Mouse (Mus musculus) myocyte (in vitro differentiated cells): Measurements from ENCODE around the gene Dhtkd1. TPM values are rescaled to one million over a fixed set of nuclear protein-coding genes. Genes with fewer than 3 reads are reported as not detected.

Experiments used
- H3K27me3 ChIP-seq: one replicate; pipeline ENCODE4 v1.6.1; 2011; ENCODE audit not compliant: control insufficient read depth, insufficient read depth, insufficient read length
- H3K36me3 ChIP-seq: one replicate; pipeline ENCODE4 v1.6.1; 2011; ENCODE audit not compliant: control insufficient read depth, insufficient read depth
- H3K4me2 ChIP-seq: one replicate; pipeline ENCODE4 v1.6.1; 2011; ENCODE audit warnings: low read depth, control low read depth
- H3K4me3 ChIP-seq: one replicate; pipeline ENCODE4 v1.5.1; 2011; ENCODE audit warnings: mild to moderate bottlenecking, control low read depth, moderate library complexity
- H3K79me2 ChIP-seq: one replicate; pipeline ENCODE4 v1.6.1; 2011; ENCODE audit not compliant: control insufficient read depth, insufficient read depth
- H3ac ChIP-seq: one replicate; pipeline ENCODE4 v1.6.1; 2011; ENCODE audit not compliant: control insufficient read depth, insufficient read length
- CEBPB ChIP-seq: IDR thresholded peaks from 2 replicates; pipeline ENCODE4 v1.6.1; 2011; ENCODE audit warnings: mild to moderate bottlenecking, moderate library complexity; ENCODE audit not compliant: poor library complexity, insufficient read depth, severe bottlenecking
- E2F4 ChIP-seq: IDR thresholded peaks from one replicate; pipeline ENCODE4 v1.6.1; 2011; ENCODE audit warnings: mild to moderate bottlenecking, control low read depth, moderate library complexity; ENCODE audit not compliant: insufficient read depth
- MYOD1 ChIP-seq, 3 experiments: IDR thresholded peaks; one replicate each; pipeline ENCODE4 v1.6.1; 2011; ENCODE audit warnings: control low read depth in 2 of 3, low read depth in 2 of 3, mild to moderate bottlenecking in 2 of 3, moderate library complexity in 1 of 3; ENCODE audit not compliant: insufficient read length in 2 of 3, control insufficient read depth in 1 of 3
- MYOG ChIP-seq, 3 experiments: IDR thresholded peaks; one replicate each; pipeline ENCODE4 v1.6.1; 2011; ENCODE audit warnings: control low read depth in 2 of 3, low read depth in 2 of 3, mild to moderate bottlenecking in 2 of 3; ENCODE audit not compliant: insufficient read length in 2 of 3, control insufficient read depth in 1 of 3, insufficient read depth in 1 of 3
- POLR2A ChIP-seq: IDR thresholded peaks from one replicate; pipeline ENCODE4 v1.6.1; 2011; ENCODE audit warnings: low read depth, mild to moderate bottlenecking, control low read depth, moderate library complexity; ENCODE audit not compliant: insufficient read length
- POLR2AphosphoS2 ChIP-seq: IDR thresholded peaks from one replicate; pipeline ENCODE4 v1.6.1; 2011; ENCODE audit warnings: low read depth, control low read depth; ENCODE audit not compliant: insufficient read length
- REST ChIP-seq: IDR thresholded peaks from one replicate; pipeline ENCODE4 v1.6.1; 2011; ENCODE audit warnings: mild to moderate bottlenecking, control low read depth, moderate library complexity; ENCODE audit not compliant: insufficient read depth, insufficient read length
- SRF ChIP-seq: IDR thresholded peaks from one replicate; pipeline ENCODE4 v1.6.1; 2011; ENCODE audit warnings: low read depth; ENCODE audit not compliant: control insufficient read depth, insufficient read length
- TCF3 ChIP-seq: IDR thresholded peaks from one replicate; pipeline ENCODE4 v1.6.1; 2011; ENCODE audit warnings: low read depth, control low read depth; ENCODE audit not compliant: insufficient read length
- USF1 ChIP-seq: IDR thresholded peaks from one replicate; pipeline ENCODE4 v1.6.1; 2011; ENCODE audit warnings: low read depth, mild to moderate bottlenecking, control low read depth, moderate library complexity
- polyA plus RNA-seq: library from polyadenylated mRNA; unstranded; fragments of >200 nt; fragmentation: generic; extraction: Trizol; gene quantifications from one replicate; pipeline ENCODE4 v1.2.1, GENCODE M21; 2012; ENCODE audit warnings: missing spikeins

Gene Dhtkd1
- polyA plus RNA-seq, 1 experiment: 0.12 TPM

DNA sequence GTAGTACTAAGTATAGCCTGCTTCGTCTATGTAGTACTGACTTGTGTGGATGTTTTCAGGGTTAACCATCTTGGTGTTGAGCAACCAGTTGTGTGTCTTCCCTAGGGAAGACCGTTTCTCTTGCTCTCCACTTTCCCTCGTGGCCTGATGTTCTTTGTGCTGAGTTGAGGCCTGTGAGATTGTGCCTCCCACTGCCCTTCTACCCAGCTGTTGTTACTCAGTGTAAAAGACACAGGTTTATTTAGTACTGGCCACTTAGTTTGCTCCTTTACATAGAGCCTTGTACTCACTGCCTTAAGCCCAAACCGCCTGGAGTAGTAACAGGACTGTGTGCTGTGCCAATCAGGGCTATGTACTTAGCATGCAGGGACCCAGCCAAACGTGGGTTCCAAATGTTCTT, 90.7 kb downstream of the Dhtkd1 start:
- Histone ChIP-seq H3K27me3 (no peaks in the 10 kb centered on the region), H3K79me2 (peaks cover 44% of the 10 kb centered on the region), H3K4me2 (no peak overlapping the region), H3ac (no peak overlapping the region), H3K36me3 (peaks cover 5% of the 10 kb centered on the region), H3K4me3 (no peak overlapping the region)
- TF ChIP-seq POLR2A (no peak), MYOD1 (IDR thresholded peaks at IDR 0.05; ENCODE audit: control insufficient read depth in 1 of 3, insufficient read length in 2 of 3, low read depth in 2 of 3) (no peak)

DNA sequence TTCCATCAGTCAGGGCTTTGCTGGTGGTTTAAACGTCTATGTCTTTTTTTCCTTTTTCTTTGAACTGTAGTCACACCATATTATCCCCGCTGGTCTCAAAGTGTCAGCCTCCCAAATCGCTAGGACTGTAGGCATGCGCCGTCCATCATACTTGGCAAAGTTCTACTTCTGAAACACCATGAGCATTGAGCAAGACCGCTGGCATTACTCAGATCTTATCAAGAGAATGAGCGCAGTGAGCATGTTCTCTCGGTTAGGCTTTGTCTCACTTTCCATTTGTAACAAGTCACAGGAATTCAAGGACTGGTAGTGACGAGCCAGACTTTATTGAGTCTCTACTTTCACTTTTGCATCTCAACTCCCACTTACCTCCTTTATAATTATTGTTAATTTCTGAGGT, 91.5 kb downstream of the Dhtkd1 start:
- Histone ChIP-seq H3K27me3 (no peaks in the 10 kb centered on the region), H3ac (no peak overlapping the region), H3K79me2 (peaks cover 52% of the 10 kb centered on the region), H3K4me3 (no peak overlapping the region), H3K4me2 (no peak overlapping the region), H3K36me3 (peaks cover 5% of the 10 kb centered on the region)
- TF ChIP-seq REST (no peak), CEBPB (no peak), TCF3 (no peak), MYOD1 (IDR thresholded peaks at IDR 0.05; ENCODE audit: control insufficient read depth in 1 of 3, insufficient read length in 2 of 3, low read depth in 2 of 3) (no peak), USF1 (no peak), MYOG (IDR thresholded peaks at IDR 0.05; ENCODE audit: control insufficient read depth in 1 of 3, insufficient read depth in 1 of 3, insufficient read length in 2 of 3, low read depth in 2 of 3) (no peak), SRF (no peak), POLR2AphosphoS2 (no peak), E2F4 (no peak)

Other genes starting within 250 kb of the Dhtkd1 start
- 1.1 TPM for gene Camk1d, start 228.3 kb downstream of the Dhtkd1 start, polyA plus RNA-seq
- 38.1 TPM for gene Nudt5, start 97.8 kb downstream of the Dhtkd1 start, polyA plus RNA-seq
- gene Cdc123, start 97.6 kb downstream of the Dhtkd1 start, polyA plus RNA-seq: 102 TPM
- gene Gm13199, start 79.9 kb downstream of the Dhtkd1 start, polyA plus RNA-seq: 0.24 TPM
- 28.2 TPM for gene Sec61a2, start 47.4 kb downstream of the Dhtkd1 start, polyA plus RNA-seq
- 3.8 TPM for gene Upf2, start 8.7 kb upstream of the Dhtkd1 start, polyA plus RNA-seq
- 0.94 TPM for gene Proser2, start 187.4 kb upstream of the Dhtkd1 start, polyA plus RNA-seq